Mouse (Mus musculus) stomach, embryonic 16.5 days (tissue): ENCODE measurements around the gene Lsm14a. TPM values are rescaled to one million over a fixed set of nuclear protein-coding genes. Genes with fewer than 3 reads are reported as not detected.

Experiments
- polyA plus RNA-seq: library from polyadenylated mRNA; unstranded; fragments of >200 nt; fragmentation: Nextera tagmentation; extraction: Ambion mirVana; gene quantifications from 2 replicates; pipeline ENCODE4 v1.2.1, GENCODE M21; 2015

Gene Lsm14a
- polyA plus RNA-seq, 1 experiment from 2014 or later: 76.1 TPM

Other genes with a start within 250 kb of the Lsm14a start
- gene Uba2, start 223.7 kb downstream of the Lsm14a start, polyA plus RNA-seq: 161 and 165 TPM in 2 replicates
- 53.6 and 54.8 TPM in 2 replicates for gene Pdcd2l, start 196.7 kb downstream of the Lsm14a start, polyA plus RNA-seq
- gene Gpi1, start 163.0 kb downstream of the Lsm14a start, polyA plus RNA-seq: 347 and 352 TPM in 2 replicates
- gene Gm6096, start 142.3 kb downstream of the Lsm14a start, polyA plus RNA-seq: not detected in 2 replicates
- gene 4931406P16Rik, start 79.8 kb downstream of the Lsm14a start, polyA plus RNA-seq: 30.4 and 32.8 TPM in 2 replicates